Mouse (Mus musculus): ENCODE results near the gene Ucn2.

- TF ChIP-seq CTCF (IDR thresholded peaks at IDR 0.05; ENCODE audit: borderline replicate concordance, extremely low read depth, insufficient read depth, insufficient read length) (no peak), POLR2A (IDR thresholded peaks at IDR 0.05; ENCODE audit: borderline replicate concordance, extremely low read depth, insufficient read depth, insufficient read length, poor library complexity, severe bottlenecking) (no peak)
These were observed 46.6 kb downstream of the Ucn2 start for GRCm38 (mm10) chr9:109032435-109032834.
